Mouse (Mus musculus) embryonic facial prominence, embryonic 15.5 days (tissue): ENCODE results near the gene Rps6ka3. TPM values are rescaled to one million over a fixed set of nuclear protein-coding genes. Genes with fewer than 3 reads are reported as not detected.

ENCODE experiments used
- ATAC-seq: fragments of 200-750 bp; cut with Nextera tagmentation; 2 replicates; pipeline ENCODE4 v1.8.0; 2017; ENCODE audit warnings: low read depth, moderate TSS enrichment; ENCODE audit not compliant: insufficient number of reproducible peaks, low FRiP score, low TSS enrichment
- H3K27ac ChIP-seq: fragments of 300-500 bp; sonication (generic); replicated peaks from 2 replicates; pipeline ENCODE4 v1.5.1; 2015; ENCODE audit warnings: mild to moderate bottlenecking, inconsistent platforms
- H3K27me3 ChIP-seq: fragments of 300-500 bp; sonication (generic); 2 replicates; pipeline ENCODE4 v1.6.1; 2015; ENCODE audit warnings: inconsistent platforms
- H3K36me3 ChIP-seq: fragments of 300-500 bp; sonication (generic); 2 replicates; pipeline ENCODE4 v1.6.1; 2015; ENCODE audit warnings: mild to moderate bottlenecking, inconsistent platforms
- H3K4me1 ChIP-seq: fragments of 300-500 bp; sonication (generic); 2 replicates; pipeline ENCODE4 v1.6.1; 2015; ENCODE audit warnings: inconsistent platforms
- H3K4me2 ChIP-seq: fragments of 300-500 bp; sonication (generic); replicated peaks from 2 replicates; pipeline ENCODE4 v1.6.1; 2015; ENCODE audit warnings: mild to moderate bottlenecking, inconsistent platforms
- H3K4me3 ChIP-seq: fragments of 300-500 bp; sonication (generic); replicated peaks from 2 replicates; pipeline ENCODE4 v1.5.1; 2015; ENCODE audit warnings: mild to moderate bottlenecking, inconsistent platforms
- H3K9ac ChIP-seq: fragments of 300-500 bp; sonication (generic); 2 replicates; pipeline ENCODE4 v1.6.1; 2015; ENCODE audit warnings: inconsistent platforms
- H3K9me3 ChIP-seq: fragments of 300-500 bp; sonication (generic); replicated peaks from 2 replicates; pipeline ENCODE4 v1.6.1; 2016; ENCODE audit warnings: inconsistent platforms
- WGBS: fragments of 180-500 bp; shearing (Covaris S2); methylation state at CpG from one replicate; pipeline ENCODE4 v1.1.7; 2015; 5-methylcytosine and 5-hydroxymethylcytosine counted together
- polyA plus RNA-seq: library from polyadenylated mRNA; unstranded; fragments of >200 nt; fragmentation: Nextera tagmentation; extraction: Ambion mirVana; gene quantifications from 2 replicates; pipeline ENCODE4 v1.2.1, GENCODE M21; 2015

Rps6ka3 gene
- polyA plus RNA-seq: 5.1 and 5.7 TPM in 2 replicates

DNA sequence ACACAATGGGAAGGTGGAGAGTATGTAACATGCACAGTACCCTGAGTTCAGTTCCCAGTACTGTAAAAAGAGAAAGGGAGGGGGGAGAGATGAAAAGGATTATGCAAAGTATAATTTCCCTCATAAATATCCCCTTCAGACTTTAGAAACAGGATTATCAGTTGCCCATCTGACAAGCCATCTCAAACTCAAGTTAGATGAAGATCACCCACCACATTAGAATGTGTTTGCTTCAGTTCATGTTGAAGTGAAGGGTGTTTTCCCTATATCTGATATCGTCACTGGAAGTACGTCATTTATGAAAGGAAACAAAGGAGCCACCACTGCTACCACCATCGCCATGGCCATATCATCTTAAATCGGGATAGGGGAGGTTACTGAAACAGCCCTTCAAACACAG is at the start of gene Rps6ka3:
TSS of gene Rps6ka3 (plus strand) at position 301 of the 400 bp plus-strand sequence.
- Histone ChIP-seq H3K9ac (no peak within 1 kb of the TSS), H3K9me3 (no peaks in the 10 kb centered on the region), H3K4me1 (no peaks in the 10 kb centered on the region), H3K27me3 (no peaks in the 10 kb centered on the region), H3K36me3 (no peaks in the 10 kb centered on the region), H3K27ac (no peak within 1 kb of the TSS), H3K4me2 (no peak within 1 kb of the TSS), H3K4me3 (no peak within 1 kb of the TSS)
- 94% methylated on average over 4 of the region's 4 CpGs for WGBS
- no peak for ATAC-seq

DNA sequence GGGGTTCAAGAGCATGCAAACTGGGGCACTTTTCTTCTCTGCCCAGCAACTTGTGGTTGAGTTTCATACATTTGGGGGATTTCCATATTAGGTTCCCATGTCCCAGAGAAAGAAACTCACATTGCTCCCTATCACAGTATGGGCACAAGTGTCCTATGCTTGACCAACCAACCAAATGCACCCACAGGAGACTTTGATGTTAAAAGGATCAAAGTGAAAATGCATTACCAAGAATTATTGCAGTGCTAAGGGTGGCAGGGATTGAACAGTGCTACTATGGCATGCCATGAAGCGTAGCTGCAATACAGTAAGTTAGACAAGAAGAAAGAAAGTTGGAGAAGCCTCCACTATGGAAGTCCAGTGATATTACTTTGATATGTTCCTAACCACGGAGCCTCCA is 40.9 kb upstream of the Rps6ka3 start:
- Histone ChIP-seq H3K4me3 (no peak overlapping the region), H3K4me1 (no peaks in the 10 kb centered on the region), H3K36me3 (no peaks in the 10 kb centered on the region), H3K9ac (no peak overlapping the region), H3K4me2 (no peak overlapping the region), H3K27me3 (peaks cover 2% of the 10 kb centered on the region; the same call in 1 of the 2 replicates), H3K27ac (no peak overlapping the region), H3K9me3 (no peaks in the 10 kb centered on the region)
- no peak for ATAC-seq
- 83% methylated on average over 2 of the region's 2 CpGs for WGBS

GRCm38 (mm10) chrX:159171579-159171978 is 38.5 kb upstream of the Rps6ka3 start:
- no peak overlapping the region for H3K9ac ChIP-seq
- H3K4me2 ChIP-seq: no peak overlapping the region
- H3K4me1 ChIP-seq: no peaks in the 10 kb centered on the region
- H3K36me3 ChIP-seq: no peaks in the 10 kb centered on the region
- H3K27ac ChIP-seq: no peak overlapping the region
- 65% methylated on average over 2 of the region's 2 CpGs for WGBS
- H3K4me3 ChIP-seq: no peak overlapping the region
- no peaks in the 10 kb centered on the region for H3K9me3 ChIP-seq
- no peak for ATAC-seq
- H3K27me3 ChIP-seq: peaks cover 2% of the 10 kb centered on the region; the same call in 1 of the 2 replicates

- no peak for ATAC-seq
- WGBS: 77% methylated on average over 4 of the region's 4 CpGs
- Histone ChIP-seq H3K4me1 (no peaks in the 10 kb centered on the region), H3K4me2 (no peak overlapping the region), H3K27me3 (no peaks in the 10 kb centered on the region), H3K36me3 (no peaks in the 10 kb centered on the region), H3K9ac (no peak overlapping the region), H3K4me3 (no peak overlapping the region), H3K9me3 (no peaks in the 10 kb centered on the region), H3K27ac (no peak overlapping the region)
These were observed 18.5 kb upstream of the Rps6ka3 start for GRCm38 (mm10) chrX:159191581-159191980.

- Histone ChIP-seq H3K4me2 (no peak overlapping the region), H3K4me3 (no peak overlapping the region), H3K27me3 (no peaks in the 10 kb centered on the region), H3K9ac (no peak overlapping the region), H3K9me3 (no peaks in the 10 kb centered on the region), H3K27ac (no peak overlapping the region), H3K4me1 (no peaks in the 10 kb centered on the region), H3K36me3 (no peaks in the 10 kb centered on the region)
- ATAC-seq: no peak
These were observed 10.6 kb upstream of the Rps6ka3 start for GRCm38 (mm10) chrX:159199495-159199894.

- no peak for ATAC-seq
- 61% methylated on average over 5 of the region's 5 CpGs for WGBS
These were observed 10.0 kb upstream of the Rps6ka3 start for GRCm38 (mm10) chrX:159200101-159200500.

DNA sequence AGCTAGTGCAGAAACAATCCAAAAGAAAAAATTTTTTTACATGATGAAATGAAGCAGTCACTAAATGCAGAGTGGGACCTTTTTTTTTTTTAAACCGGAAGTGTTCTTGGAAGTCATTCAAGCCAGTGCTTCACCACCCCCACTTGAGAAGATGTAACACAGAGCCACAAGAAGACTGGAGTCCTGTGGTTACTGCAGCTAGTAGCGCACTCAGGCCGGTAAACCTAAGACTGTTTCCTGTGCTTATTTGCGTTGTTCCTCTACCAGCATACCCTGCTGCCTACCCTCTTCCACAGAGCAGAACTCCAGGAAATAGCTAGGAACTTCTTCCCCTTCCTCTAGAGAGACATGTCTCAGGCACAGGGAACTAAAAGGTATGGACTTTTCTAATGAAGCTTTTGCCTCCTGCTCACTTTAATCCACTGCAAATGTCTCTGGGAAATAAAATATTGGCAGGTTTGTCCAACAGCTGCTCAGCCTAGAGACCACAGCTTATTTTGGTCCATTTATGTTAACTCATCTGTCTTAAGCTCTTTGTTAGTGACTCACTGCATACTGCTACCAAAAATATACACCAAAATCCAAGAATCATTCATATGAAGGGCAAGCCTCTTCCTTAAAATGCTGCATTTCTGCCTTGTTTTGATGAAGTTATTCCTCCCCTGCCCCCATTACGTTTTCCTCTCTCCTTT is 931 bp downstream of the Rps6ka3 start:
- no peaks in the 10 kb centered on the region for H3K27me3 ChIP-seq
- H3K4me2 ChIP-seq: no peak overlapping the region
- 68% methylated on average over 5 of the region's 5 CpGs for WGBS
- no peaks in the 10 kb centered on the region for H3K4me1 ChIP-seq
- no peaks in the 10 kb centered on the region for H3K36me3 ChIP-seq
- no peak overlapping the region for H3K27ac ChIP-seq
- ATAC-seq: no peak
- no peak overlapping the region for H3K4me3 ChIP-seq
- no peak overlapping the region for H3K9ac ChIP-seq
- no peaks in the 10 kb centered on the region for H3K9me3 ChIP-seq

More at GRCm38 (mm10) chrX:159200101-159200500, 10.0 kb upstream of the Rps6ka3 start:
- no peaks in the 10 kb centered on the region for H3K36me3 ChIP-seq
- H3K9me3 ChIP-seq: no peaks in the 10 kb centered on the region
- H3K9ac ChIP-seq: no peak overlapping the region
- no peak overlapping the region for H3K27ac ChIP-seq
- no peak overlapping the region for H3K4me3 ChIP-seq
- H3K27me3 ChIP-seq: no peaks in the 10 kb centered on the region
- H3K4me1 ChIP-seq: no peaks in the 10 kb centered on the region
- H3K4me2 ChIP-seq: no peak overlapping the region

- Histone ChIP-seq H3K4me3 (no peak overlapping the region), H3K9ac (no peak overlapping the region), H3K36me3 (no peaks in the 10 kb centered on the region), H3K27ac (no peak overlapping the region), H3K4me2 (no peak overlapping the region), H3K9me3 (no peaks in the 10 kb centered on the region), H3K4me1 (no peaks in the 10 kb centered on the region), H3K27me3 (no peaks in the 10 kb centered on the region)
- 41% methylated on average over 3 of the region's 3 CpGs for WGBS
- no peak for ATAC-seq
These were observed 5.1 kb downstream of the Rps6ka3 start for GRCm38 (mm10) chrX:159215253-159215652.

GRCm38 (mm10) chrX:159222474-159222873 is 12.4 kb downstream of the Rps6ka3 start:
- H3K27me3 ChIP-seq: 0 out of 2 replicates have a peak, but pooled peaks cover 3% of the 10 kb centered on the region
- H3K27ac ChIP-seq: no peak overlapping the region
- H3K9me3 ChIP-seq: no peaks in the 10 kb centered on the region
- 49% methylated on average over 3 of the region's 3 CpGs for WGBS
- ATAC-seq: no peak
- H3K4me3 ChIP-seq: no peak overlapping the region
- H3K36me3 ChIP-seq: no peaks in the 10 kb centered on the region
- H3K4me2 ChIP-seq: no peak overlapping the region
- no peak overlapping the region for H3K9ac ChIP-seq
- no peaks in the 10 kb centered on the region for H3K4me1 ChIP-seq

DNA sequence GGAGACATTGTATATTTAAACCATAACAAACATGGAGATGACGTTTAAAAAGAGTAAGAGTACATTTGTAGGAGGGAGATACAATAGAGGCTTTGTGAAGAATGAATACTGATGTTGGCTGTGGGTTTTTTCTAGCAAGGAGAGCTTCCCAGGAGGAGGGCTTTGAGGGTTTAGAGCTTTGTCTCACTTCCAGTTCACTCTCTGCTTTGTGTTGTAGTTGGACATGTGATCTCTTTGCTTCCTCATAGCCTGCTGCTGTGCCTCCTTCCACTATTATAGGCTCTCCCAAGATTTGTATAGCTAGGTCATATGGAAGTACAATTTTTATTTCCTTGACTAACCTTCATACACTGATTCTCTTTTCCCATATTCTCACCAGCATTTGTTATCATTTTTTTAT is 27.2 kb downstream of the Rps6ka3 start:
- Histone ChIP-seq H3K36me3 (no peaks in the 10 kb centered on the region), H3K9ac (no peak overlapping the region), H3K4me3 (no peak overlapping the region), H3K4me2 (no peak overlapping the region), H3K27ac (no peak overlapping the region), H3K27me3 (no peaks in the 10 kb centered on the region; the same call in 1 of the 2 replicates), H3K4me1 (no peaks in the 10 kb centered on the region), H3K9me3 (no peaks in the 10 kb centered on the region)
- ATAC-seq: no peak
- 33% methylated on average over 1 of the region's 1 CpGs for WGBS

DNA sequence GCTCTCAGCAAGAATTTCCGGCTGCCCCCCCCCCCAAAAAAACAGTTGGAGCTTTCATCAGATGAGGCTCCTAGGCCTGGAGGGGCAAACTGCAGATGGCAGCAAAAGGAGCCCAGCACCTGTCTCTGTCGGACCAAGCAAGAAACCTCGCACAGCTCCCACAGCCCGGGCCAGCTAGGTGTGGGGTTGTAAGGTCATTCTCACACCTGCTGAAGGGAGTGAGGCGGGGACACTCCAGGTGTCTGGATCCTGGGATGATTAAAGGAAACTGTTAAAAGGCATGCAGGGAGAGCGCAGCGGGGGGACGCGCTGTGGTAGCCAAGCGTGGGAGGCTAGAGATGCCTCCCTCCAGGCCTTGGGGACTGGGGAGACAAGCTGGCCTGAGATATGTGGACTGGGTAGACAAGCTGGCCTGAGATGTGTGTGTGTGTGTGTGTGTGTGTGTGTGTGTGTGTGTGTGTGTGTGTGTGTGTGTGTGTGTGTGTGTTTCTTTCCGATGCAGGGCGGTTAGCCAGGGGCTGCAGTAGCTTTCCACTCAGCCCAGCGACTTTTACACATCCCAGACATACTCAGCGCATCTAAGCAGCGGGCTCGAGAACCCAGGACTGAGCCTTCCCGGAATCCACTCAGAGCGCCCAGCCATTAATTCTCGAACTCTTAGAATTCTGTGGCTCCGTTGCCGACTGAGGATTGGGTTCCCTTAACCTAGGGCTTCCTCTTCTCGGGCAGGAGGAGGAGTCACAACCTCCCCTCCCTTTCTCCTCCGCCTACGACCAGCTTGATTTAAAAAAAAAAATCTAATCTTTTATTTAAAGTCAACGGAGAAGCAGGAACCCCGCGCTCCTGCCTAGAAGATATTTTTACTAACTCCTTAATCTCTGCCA is 44.1 kb downstream of the Rps6ka3 start:
- 29% methylated on average over 24 of the region's 27 CpGs for WGBS
- Histone ChIP-seq H3K4me2 (peak overlapping the region; percentile 55), H3K4me3 (peak overlapping the region; percentile 64), H3K4me1 (0 out of 2 replicates have a peak, but pooled peaks cover 3% of the 10 kb centered on the region), H3K9me3 (no peaks in the 10 kb centered on the region), H3K36me3 (no peaks in the 10 kb centered on the region), H3K27ac (peak overlapping the region; percentile 88), H3K27me3 (no peaks in the 10 kb centered on the region), H3K9ac (no peak overlapping the region)
- ATAC-seq: no peak
